Mouse (Mus musculus) liver, embryonic 14.5 days (tissue): ENCODE measurements around the gene Tmem182. TPM values are rescaled to one million over a fixed set of nuclear protein-coding genes. Genes with fewer than 3 reads are reported as not detected.

Experiments
- ATAC-seq: fragments of 200-750 bp; cut with Nextera tagmentation; 2 replicates; pipeline ENCODE4 v1.8.0; 2017; ENCODE audit warnings: moderate number of reproducible peaks, mild to moderate bottlenecking, moderate library complexity; ENCODE audit not compliant: insufficient read depth
- DNase-seq, 3 experiments: peaks; one replicate each; pipeline ENCODE4 v3.0.0-alpha.2; 2012 to 2013; ENCODE audit warnings: low read depth in 3 of 3, low spot score in 3 of 3
- H3K27ac ChIP-seq: fragments of 300-500 bp; sonication (generic); 2 replicates; pipeline ENCODE4 v1.5.1; 2014; ENCODE audit warnings: moderate library complexity, mild to moderate bottlenecking, control low read depth, inconsistent platforms
- H3K27me3 ChIP-seq: fragments of 300-500 bp; sonication (generic); 2 replicates; pipeline ENCODE4 v1.6.1; 2014; ENCODE audit warnings: mild to moderate bottlenecking, low read length, moderate library complexity; ENCODE audit not compliant: control insufficient read depth, insufficient read depth
- H3K36me3 ChIP-seq: fragments of 300-500 bp; sonication (generic); replicated peaks from 2 replicates; pipeline ENCODE4 v1.6.1; 2014; ENCODE audit warnings: low read depth; ENCODE audit not compliant: control insufficient read depth, insufficient read depth
- H3K4me1 ChIP-seq, 2 experiments: fragments of 200-500 bp in 1 of 2; fragments of 300-500 bp in 1 of 2; sonication (generic) in 1 of 2; replicated peaks; 2 replicates each; pipeline ENCODE4 v1.6.1; 2012 to 2014; ENCODE audit warnings: antibody characterized with exemption in 1 of 2, inconsistent platforms in 1 of 2, low read length in 1 of 2; ENCODE audit not compliant: control insufficient read depth in 2 of 2, insufficient read depth in 2 of 2
- H3K4me2 ChIP-seq: fragments of 300-500 bp; sonication (generic); 2 replicates; pipeline ENCODE4 v1.6.1; 2014; ENCODE audit warnings: low read depth, mild to moderate bottlenecking, control low read depth, moderate library complexity
- H3K4me3 ChIP-seq, 2 experiments: fragments of 200-500 bp in 1 of 2; fragments of 300-500 bp in 1 of 2; sonication (generic) in 1 of 2; 2 replicates each; pipeline ENCODE4 v1.5.1; 2012 to 2014; ENCODE audit warnings: low read depth in 2 of 2, low read length in 2 of 2, mild to moderate bottlenecking in 2 of 2, control low read depth in 1 of 2, inconsistent platforms in 1 of 2, moderate library complexity in 1 of 2; ENCODE audit not compliant: insufficient read depth in 1 of 2
- H3K9ac ChIP-seq: fragments of 300-500 bp; sonication (generic); replicated peaks from 2 replicates; pipeline ENCODE4 v1.6.1; 2014; ENCODE audit warnings: mild to moderate bottlenecking, control low read depth, moderate library complexity
- H3K9me3 ChIP-seq: fragments of 300-500 bp; sonication (generic); 2 replicates; pipeline ENCODE4 v1.6.1; 2016; ENCODE audit warnings: low read length, mixed read lengths; ENCODE audit not compliant: control insufficient read depth
- CTCF ChIP-seq: IDR thresholded peaks from 2 replicates; pipeline ENCODE4 v1.5.1; 2016; ENCODE audit warnings: antibody characterized with exemption, low read depth, control low read depth
- EP300 ChIP-seq: IDR thresholded peaks from 2 replicates; pipeline ENCODE4 v1.6.1; 2016; ENCODE audit warnings: antibody characterized with exemption, low read depth
- WGBS: fragments of 180-500 bp; shearing (Covaris S2); extraction: QIAGEN DNeasy Blood & Tissue Kit; methylation state at CpG from one replicate; pipeline ENCODE4 v1.1.7; 2014; ENCODE audit not compliant: insufficient replicate concordance; 5-methylcytosine and 5-hydroxymethylcytosine counted together
- polyA plus RNA-seq, 2 experiments: library from polyadenylated mRNA; depleted of rRNA in 1 of 2; stranded (reverse) in 1 of 2; unstranded in 1 of 2; fragments of >200 nt; fragmentation: Nextera tagmentation in 1 of 2; extraction: Ambion mirVana in 1 of 2; gene quantifications; 2 replicates each; pipeline versions ENCODE4 v1.2.1 to v1.2.3; 2012 to 2014

Tmem182 gene
- polyA plus RNA-seq, 2 experiments, result not detected

GRCm38 (mm10) chr1:40825826-40826225, 20.4 kb downstream of the Tmem182 start:
- no peak overlapping the region for H3K27ac ChIP-seq
- no peaks in the 10 kb centered on the region for H3K9me3 ChIP-seq
- H3K9ac ChIP-seq, result no peak overlapping the region
- H3K36me3 ChIP-seq, result no peaks in the 10 kb centered on the region
- no peak overlapping the region for H3K4me2 ChIP-seq
- DNase-seq (no peak), ATAC-seq (no peak)
- H3K4me1 ChIP-seq, result no peaks in the 10 kb centered on the region
- TF ChIP-seq CTCF (no peak), EP300 (no peak)
- H3K4me3 ChIP-seq, result no peak overlapping the region
- no peaks in the 10 kb centered on the region for H3K27me3 ChIP-seq
- 59% methylated on average over 7 of the region's 7 CpGs for WGBS

- Histone ChIP-seq H3K36me3 (no peaks in the 10 kb centered on the region), H3K9me3 (no peaks in the 10 kb centered on the region), H3K4me2 (no peak overlapping the region), H3K27me3 (no peaks in the 10 kb centered on the region), H3K9ac (no peak overlapping the region), H3K4me1 (no peaks in the 10 kb centered on the region), H3K27ac (no peak overlapping the region), H3K4me3 (no peak overlapping the region)
- ATAC-seq (no peak), DNase-seq (no peak)
- 60% methylated on average over 10 of the region's 10 CpGs for WGBS
- no peak for TF ChIP-seq CTCF
- no peak for TF ChIP-seq EP300
Observed at GRCm38 (mm10) chr1:40829213-40829914, 24.0 kb downstream of the Tmem182 start.

GRCm38 (mm10) chr1:40830712-40831507, 25.5 kb downstream of the Tmem182 start:
- no peak for ATAC-seq

GRCm38 (mm10) chr1:40835468-40835867, 30.1 kb downstream of the Tmem182 start:
- no peaks in the 10 kb centered on the region for H3K27me3 ChIP-seq
- H3K36me3 ChIP-seq, result no peaks in the 10 kb centered on the region
- H3K27ac ChIP-seq, result no peak overlapping the region
- no peaks in the 10 kb centered on the region for H3K9me3 ChIP-seq
- no peak overlapping the region for H3K9ac ChIP-seq
- H3K4me2 ChIP-seq, result no peak overlapping the region
- no peak for ATAC-seq
- no peak overlapping the region for H3K4me3 ChIP-seq
- DNase-seq, result no peak
- TF ChIP-seq EP300, result no peak
- TF ChIP-seq CTCF, result no peak
- WGBS, result 60% methylated on average over 4 of the region's 4 CpGs
- no peaks in the 10 kb centered on the region for H3K4me1 ChIP-seq

More at GRCm38 (mm10) chr1:40830712-40831507, 25.5 kb downstream of the Tmem182 start:
- TF ChIP-seq EP300 (no peak), CTCF (no peak)
- no peak overlapping the region for H3K27ac ChIP-seq
- no peak overlapping the region for H3K4me2 ChIP-seq
- DNase-seq, result no peak
- H3K9me3 ChIP-seq, result no peaks in the 10 kb centered on the region
- H3K9ac ChIP-seq, result no peak overlapping the region
- no peak overlapping the region for H3K4me3 ChIP-seq
- no peaks in the 10 kb centered on the region for H3K27me3 ChIP-seq
- 64% methylated on average over 4 of the region's 4 CpGs for WGBS
- H3K36me3 ChIP-seq, result no peaks in the 10 kb centered on the region
- no peaks in the 10 kb centered on the region for H3K4me1 ChIP-seq

- Histone ChIP-seq H3K36me3 (no peaks in the 10 kb centered on the region), H3K4me2 (no peak overlapping the region), H3K4me1 (no peaks in the 10 kb centered on the region), H3K9me3 (no peaks in the 10 kb centered on the region), H3K27me3 (no peaks in the 10 kb centered on the region), H3K27ac (no peak overlapping the region), H3K9ac (no peak overlapping the region), H3K4me3 (no peak overlapping the region)
- DNase-seq (no peak), ATAC-seq (no peak)
- WGBS, result 58% methylated on average over 8 of the region's 8 CpGs
- TF ChIP-seq CTCF (no peak), EP300 (no peak)
Observed at GRCm38 (mm10) chr1:40840605-40841004, 35.2 kb downstream of the Tmem182 start.
